Mouse (Mus musculus): Measurements from ENCODE around the gene Castor2.

Gene Castor2

DNA sequence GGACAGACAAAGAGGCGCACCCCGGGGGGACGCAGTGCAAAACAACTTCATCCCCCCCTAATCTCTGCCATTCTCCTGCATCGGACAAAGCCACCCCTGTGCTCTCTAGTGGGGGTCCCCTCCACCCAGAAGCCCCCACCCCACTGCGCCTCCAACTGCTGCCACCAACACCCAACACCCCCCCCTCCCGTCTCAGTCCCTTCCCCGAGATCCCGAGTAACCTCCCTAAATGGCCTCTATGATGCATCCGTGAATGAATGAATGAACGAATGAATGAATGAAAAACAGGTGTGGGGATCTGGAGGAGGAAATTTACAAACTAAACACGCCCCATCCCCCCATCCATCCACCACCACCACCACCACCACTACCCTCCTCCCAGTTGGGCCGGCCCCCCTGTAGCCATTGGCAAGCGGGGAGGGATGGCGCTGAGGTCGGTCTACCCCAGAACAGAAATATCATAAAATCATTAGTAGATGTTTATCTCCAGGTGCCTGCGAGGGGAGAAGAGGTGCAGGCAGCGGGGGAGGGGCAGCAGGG lies 791 bp downstream of the Castor2 start:
- in situ Hi-C loops (cut with MboI; ENCODE audit: low pct_unique_long_range_greater_than_20kb in 1 of 2, low sequenced_read_pairs in 2 of 2, unreplicated experiment in 1 of 2), result no loop called here

DNA sequence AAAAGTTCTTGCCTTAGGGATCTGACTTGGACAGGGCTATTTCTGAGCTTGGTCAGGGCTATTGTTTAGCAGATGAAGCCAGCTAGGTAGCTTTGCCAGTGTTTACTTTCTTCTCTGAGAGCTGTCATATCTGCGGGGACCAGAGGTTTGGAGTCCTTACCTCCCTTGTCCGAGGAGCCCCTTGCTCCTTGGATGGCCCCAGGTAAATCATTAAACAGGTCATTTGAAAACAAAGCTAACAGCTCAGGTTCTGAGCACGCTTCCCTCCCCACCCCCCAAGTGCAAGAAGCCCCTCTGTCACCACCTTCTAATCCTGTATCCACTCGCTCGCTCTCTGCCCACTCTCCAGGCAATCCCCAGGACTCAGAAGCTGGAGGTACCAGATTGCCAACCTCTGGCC lies 1.8 kb downstream of the Castor2 start:
- in situ Hi-C loops (cut with MboI; ENCODE audit: low pct_unique_long_range_greater_than_20kb in 1 of 2, low sequenced_read_pairs in 2 of 2, unreplicated experiment in 1 of 2), result no loop called here

DNA sequence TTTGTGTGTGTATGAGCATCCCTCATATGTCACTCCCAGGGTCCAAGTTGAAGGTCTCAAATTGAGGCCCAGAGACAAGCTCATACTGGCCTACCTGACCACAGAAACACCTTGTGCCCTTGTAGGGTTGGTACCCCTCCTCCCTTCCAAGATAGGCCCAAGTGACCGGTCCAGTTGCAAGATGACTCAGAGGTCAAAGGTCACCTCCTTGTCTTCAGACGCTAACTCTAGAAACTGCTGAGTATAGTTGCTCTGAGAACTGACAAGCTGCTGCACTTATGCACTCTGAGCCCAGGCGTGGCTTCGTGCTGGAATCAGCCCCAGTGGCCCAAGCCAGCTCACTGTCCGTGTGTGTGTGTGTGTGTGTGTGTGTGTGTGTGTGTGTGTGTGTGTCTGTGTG lies 2.4 kb downstream of the Castor2 start:
- in situ Hi-C loops (cut with MboI; ENCODE audit: low pct_unique_long_range_greater_than_20kb in 1 of 2, low sequenced_read_pairs in 2 of 2, unreplicated experiment in 1 of 2), result no loop called here

DNA sequence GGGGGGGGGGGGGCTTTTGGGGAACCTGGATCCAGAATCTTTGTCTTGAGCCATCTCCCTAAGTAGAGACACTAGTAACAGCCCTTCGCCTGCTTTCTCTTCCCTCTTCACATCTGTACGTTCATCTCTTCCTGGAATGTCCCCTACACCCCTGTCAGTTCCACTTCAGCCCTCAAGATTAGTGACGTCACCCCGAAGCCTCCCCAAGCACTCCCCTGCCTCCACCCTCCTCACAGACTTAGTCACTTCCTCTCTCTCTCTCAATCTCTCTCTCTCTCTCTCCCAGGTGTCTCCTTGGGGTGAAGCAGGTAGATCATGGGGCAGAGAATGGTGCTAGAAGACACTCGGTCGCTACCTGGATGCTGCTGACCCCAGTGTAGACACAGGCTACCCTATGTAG lies 3.2 kb downstream of the Castor2 start:
- in situ Hi-C loops (cut with MboI; ENCODE audit: low pct_unique_long_range_greater_than_20kb in 1 of 2, low sequenced_read_pairs in 2 of 2, unreplicated experiment in 1 of 2), result no loop called here

DNA sequence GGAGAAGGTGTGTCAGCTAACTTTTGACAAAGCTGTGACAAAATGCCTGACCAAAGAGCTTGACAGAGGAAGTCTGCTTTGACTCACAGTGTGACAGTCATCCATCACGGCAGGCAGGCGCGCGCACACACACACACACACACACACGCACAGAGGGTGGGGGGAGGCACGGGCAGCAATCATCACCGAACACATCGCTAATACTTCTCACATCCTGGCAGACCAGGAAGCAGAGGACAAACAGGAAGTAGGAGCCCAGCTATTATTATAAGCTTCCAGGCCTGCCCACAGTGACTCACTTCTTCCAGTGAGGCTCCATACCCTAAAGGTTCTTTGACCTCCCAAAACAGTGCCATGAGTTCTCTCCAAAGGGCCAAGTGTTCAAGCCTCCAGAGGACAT lies 6.3 kb downstream of the Castor2 start:
- in situ Hi-C loops (cut with MboI; ENCODE audit: low pct_unique_long_range_greater_than_20kb in 1 of 2, low sequenced_read_pairs in 2 of 2, unreplicated experiment in 1 of 2), result no loop called here

DNA sequence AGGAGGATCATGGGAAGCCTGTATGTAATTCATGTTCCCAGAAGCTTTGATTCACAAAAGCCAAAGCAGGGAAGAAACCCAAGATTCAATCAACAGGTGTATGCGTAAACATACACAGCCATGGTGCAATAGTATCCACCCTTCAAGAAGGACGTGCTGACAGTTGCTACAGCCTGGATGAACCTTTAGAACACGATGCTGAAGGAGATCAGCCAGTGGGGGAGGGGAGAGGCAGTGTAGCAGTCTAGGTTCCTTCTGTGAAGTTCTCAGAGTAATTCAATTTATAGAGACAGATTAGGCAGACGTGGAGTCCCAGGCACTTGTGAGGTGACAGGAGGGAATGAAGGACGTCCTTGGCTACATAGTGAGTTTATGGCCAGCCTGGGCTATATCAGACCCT lies 15.5 kb downstream of the Castor2 start:
- in situ Hi-C loops (cut with MboI; ENCODE audit: low pct_unique_long_range_greater_than_20kb in 1 of 2, low sequenced_read_pairs in 2 of 2, unreplicated experiment in 1 of 2), result no loop called here

DNA sequence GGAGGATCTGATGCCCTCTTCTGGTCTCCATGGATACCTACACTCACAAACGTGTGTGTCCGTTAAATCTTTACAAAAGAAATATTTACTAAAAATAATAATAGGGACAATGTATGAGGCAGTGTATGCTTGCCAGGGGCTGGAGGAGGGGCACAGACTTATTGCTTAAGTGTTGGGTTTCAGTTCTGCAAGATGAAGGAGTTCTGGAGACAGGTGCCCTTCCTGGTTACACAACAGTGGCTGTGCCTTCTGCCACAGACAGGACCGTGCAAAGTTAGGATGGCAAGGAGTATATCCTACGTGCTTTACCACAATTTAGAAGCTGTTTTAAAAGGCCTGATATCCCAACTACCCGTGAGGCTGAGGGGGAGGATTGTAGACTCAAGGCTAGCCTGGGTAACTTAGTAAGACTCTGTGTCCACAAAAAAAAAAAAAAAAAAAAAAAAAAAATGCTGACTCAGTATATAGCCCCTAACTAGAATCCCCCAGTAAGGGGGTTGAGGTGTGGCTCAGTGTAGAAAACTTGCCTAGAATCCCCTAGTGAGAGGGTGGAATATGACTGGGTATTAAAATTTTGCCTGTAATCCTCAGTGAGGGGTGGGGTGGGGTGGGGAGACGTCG lies 16.2 kb downstream of the Castor2 start:
- in situ Hi-C loops (cut with MboI; ENCODE audit: low pct_unique_long_range_greater_than_20kb in 1 of 2, low sequenced_read_pairs in 2 of 2, unreplicated experiment in 1 of 2), result no loop called here

DNA sequence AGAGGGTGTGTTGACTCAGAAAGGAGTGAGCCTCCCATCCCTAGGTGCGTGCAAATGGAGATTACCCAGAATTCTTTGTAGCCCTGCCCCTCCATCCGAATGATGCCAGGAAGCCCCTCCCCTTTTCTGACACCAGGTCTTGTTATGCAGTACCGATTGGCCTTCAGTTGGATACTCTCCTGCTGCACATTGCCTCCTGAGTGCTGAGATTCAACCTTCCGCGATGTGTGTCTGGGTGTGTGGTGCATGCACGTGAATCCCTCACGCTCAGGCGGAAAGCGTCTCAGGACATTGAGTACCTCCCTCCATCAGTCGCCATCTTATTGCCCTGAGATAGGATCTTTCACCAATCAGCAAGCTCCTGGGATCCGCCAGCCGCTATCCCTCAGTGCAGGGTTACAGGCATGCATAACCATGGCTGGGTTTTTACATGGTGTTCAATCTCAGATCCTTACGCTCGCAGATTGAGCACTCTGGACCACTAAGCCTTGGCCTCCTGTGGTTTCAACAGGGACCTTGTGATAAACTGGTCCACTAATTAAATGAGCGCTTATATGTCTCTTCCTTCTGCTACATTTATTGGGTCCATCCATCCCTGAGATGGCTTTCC lies 19.4 kb downstream of the Castor2 start:
- in situ Hi-C loops (cut with MboI; ENCODE audit: low pct_unique_long_range_greater_than_20kb in 1 of 2, low sequenced_read_pairs in 2 of 2, unreplicated experiment in 1 of 2), result no loop called here

DNA sequence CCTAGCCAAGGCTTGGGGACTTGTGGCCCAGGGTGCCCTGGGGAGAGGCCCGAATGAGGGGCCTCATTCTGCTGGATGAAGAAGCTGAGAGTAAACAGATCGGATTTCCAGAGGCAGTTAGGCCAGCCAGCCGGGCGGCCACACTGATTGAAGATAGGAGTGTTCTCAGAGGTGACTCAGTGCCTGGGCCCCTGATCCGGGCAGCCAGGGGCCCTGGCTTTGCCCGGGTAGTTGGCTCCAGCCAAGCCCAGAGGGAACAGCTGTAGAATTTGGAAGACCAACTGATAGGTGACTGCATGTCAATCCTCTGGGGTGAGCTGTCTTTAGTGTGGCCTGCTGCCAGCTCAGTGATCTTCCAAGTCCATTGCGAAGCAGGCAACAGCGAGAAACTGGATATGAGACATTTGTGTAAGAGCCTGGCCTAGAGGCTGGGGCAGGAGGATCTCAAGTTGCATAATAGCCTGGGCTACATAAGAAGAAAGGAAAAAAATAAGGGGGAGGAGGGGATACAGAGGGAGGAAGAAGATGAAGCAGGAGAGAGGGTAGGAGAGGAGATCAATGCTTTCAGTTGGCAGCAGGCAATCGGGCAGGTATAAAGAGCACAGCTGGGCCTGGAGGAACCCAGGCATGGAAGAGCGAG lies 20.1 kb downstream of the Castor2 start:
- in situ Hi-C loops (cut with MboI; ENCODE audit: low pct_unique_long_range_greater_than_20kb in 1 of 2, low sequenced_read_pairs in 2 of 2, unreplicated experiment in 1 of 2), result no loop called here

DNA sequence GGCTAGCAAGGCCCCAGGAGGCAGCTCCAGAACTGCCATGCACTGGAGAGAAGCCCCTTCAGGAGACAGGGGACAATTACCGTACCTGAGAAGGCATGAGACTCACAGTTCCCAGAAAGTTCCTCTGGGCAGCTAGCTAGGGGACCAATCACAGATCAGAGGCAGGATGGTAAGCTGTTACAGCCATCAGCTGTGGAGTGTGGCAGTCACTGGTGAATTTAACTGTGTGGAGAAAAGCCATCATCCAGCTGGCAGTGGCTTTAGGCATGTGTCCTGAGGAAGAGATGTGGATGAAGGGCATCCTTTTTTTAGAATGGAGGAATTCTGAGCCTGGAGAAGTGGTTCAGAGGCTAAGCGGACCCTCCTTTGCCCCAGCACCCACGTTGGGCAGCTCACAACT lies 20.6 kb downstream of the Castor2 start:
- in situ Hi-C loops (cut with MboI; ENCODE audit: low pct_unique_long_range_greater_than_20kb in 1 of 2, low sequenced_read_pairs in 2 of 2, unreplicated experiment in 1 of 2), result no loop called here

DNA sequence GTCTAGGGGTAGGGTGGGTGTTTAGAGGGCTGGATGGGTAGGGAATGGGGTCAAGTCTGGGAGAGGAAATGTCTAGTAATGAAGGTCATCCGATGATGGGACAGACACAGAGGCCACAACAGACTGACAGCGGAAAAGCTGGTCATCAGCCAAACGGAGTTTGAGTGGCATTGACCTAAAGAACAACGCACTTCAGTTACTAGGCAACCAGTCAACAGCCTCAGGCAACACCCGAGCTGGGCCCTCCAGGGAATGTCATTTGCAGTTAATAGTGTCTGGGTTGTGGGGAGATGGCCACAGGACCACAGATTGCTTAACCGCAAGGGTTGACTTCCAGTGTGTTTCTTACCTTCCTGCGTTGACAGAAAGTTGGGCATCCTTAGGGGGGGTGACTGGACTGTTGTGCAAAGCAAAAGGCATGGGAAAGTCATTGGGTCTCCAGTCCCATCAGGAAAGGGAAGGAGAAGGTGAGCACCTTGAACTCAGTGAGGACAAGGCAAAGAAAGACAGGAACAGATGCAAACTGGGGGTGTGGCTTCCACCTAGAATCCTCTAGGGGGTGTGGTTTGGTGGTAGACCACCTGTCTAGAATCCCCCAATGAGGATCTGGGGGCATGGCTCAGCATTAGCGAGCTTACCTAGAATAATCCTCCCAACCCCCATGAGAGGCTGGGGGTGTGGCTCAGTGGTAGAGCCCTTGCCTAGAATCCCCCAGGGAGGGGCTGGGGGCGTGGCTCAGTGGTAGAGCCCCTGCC lies 21.8 kb downstream of the Castor2 start:
- in situ Hi-C loops (cut with MboI; ENCODE audit: low pct_unique_long_range_greater_than_20kb in 1 of 2, low sequenced_read_pairs in 2 of 2, unreplicated experiment in 1 of 2), result no loop called here

DNA sequence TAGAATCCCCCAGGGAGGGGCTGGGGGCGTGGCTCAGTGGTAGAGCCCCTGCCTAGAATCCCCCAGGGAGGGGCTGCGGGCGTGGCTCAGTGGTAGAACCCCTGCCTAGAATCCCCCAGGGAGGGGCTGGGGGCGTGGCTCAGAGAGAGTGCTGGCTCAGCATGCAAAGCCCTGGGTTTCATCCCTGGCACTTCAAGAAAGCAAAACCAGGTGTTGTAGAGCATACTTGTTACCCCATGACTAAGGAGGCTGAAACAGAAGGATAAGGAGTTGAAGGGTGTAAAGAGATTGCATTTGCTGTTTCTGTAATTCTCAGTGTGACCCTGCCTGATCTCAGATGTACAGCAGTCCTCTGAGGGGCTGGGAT lies 22.4 kb downstream of the Castor2 start:
- in situ Hi-C loops (cut with MboI; ENCODE audit: low pct_unique_long_range_greater_than_20kb in 1 of 2, low sequenced_read_pairs in 2 of 2, unreplicated experiment in 1 of 2), result no loop called here

DNA sequence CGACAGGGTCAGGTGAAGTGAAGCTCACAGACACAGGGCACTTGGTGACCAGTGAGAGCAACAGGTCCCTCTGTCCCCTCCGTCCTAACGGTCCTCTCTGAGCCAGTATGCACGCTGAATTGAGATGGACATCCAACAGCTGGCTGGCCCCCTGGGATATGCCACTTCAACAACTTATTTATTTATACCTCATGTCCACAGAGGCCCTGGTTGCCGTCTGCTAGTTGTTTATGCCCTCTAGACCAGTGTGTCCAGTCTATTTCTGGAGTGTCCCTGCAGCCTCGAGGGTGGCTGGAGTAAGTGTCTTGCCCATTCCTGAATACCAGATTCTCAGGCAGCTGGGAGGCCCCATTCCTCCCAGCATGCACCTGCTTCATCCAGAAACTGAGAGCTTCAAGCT lies 24.3 kb downstream of the Castor2 start:
- in situ Hi-C loops (cut with MboI; ENCODE audit: low pct_unique_long_range_greater_than_20kb in 1 of 2, low sequenced_read_pairs in 2 of 2, unreplicated experiment in 1 of 2), result no loop called here

DNA sequence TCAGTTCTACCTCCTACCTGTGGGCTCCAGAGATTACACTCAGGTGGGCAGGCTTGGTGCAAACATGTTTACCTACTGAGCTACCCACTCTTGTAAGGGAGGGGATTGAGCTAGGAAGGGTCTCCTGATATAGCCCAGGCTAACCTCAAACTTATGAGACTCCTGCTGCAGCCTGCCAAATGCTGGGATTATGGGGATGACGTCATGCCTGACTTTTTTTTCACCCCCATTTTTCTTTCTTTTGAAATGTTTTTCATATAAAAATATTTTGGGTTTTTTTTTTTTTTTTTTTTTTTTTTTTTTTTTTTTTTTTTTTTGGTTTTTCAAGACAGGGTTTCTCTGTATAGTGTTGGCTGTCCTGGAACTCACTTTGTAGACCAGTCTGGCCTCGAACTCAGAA lies 26.7 kb downstream of the Castor2 start:
- in situ Hi-C loops (cut with MboI; ENCODE audit: low pct_unique_long_range_greater_than_20kb in 1 of 2, low sequenced_read_pairs in 2 of 2, unreplicated experiment in 1 of 2), result no loop called here

DNA sequence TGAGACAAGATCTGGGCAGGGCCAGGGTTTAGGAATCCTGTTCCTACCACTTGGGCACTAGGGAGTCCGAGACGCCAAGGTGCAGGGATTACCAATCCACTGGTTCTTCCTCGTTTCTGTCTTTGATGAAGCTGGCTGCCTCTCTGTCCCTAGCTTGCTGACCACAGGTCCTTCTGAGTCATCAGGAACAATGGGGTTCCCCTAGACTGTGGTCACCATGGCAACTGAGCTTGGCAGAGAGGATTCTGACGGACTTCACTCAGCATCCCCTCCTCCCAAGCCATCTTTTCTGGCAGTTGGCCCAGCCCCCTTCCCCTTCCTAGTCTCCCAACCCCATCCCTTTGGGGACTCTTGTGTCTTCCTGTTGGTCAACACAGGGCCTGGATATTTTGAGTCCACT lies 32.1 kb downstream of the Castor2 start:
- in situ Hi-C loops (cut with MboI; ENCODE audit: low pct_unique_long_range_greater_than_20kb in 1 of 2, low sequenced_read_pairs in 2 of 2, unreplicated experiment in 1 of 2), result no loop called here

DNA sequence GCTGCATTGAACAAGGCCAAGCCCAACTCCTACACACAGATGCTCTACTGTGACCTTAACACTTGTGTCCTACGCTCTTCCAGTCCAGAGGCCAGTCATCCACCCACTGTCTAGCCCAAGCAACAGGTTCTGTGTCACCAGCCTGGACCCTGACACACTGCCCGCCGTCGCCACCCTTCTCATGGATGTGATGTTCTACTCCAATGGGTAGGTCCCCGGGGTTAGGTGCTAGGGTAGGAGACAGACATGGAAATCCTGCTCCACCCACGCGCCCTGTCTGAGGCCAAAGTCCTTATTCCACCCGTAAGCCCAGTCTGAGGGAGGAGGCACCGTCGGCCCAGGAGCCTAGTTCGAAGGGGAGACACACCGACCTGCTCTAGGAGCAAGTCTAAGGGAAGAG lies 36.5 kb downstream of the Castor2 start:
- in situ Hi-C loops (cut with MboI; ENCODE audit: low pct_unique_long_range_greater_than_20kb in 1 of 2, low sequenced_read_pairs in 2 of 2, unreplicated experiment in 1 of 2), result no loop called here

DNA sequence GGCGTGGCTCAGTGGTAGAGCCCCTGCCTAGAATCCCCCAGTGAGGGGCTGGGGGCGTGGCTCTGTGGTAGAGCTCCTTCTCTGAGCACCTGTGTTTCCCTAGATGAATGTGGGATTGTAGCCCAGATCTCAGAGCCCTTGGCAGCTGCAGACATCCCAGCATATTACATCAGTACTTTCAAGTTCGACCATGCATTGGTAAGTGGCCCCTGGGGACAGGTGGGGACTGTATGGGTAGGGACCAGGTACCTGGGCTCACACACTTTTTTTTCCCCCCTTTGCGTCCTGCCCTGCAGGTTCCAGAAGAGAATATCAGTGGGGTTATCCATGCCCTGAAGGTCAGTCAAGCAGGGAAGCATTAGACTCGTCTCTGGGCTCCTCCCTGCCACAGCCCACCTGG lies 38.4 kb downstream of the Castor2 start:
- in situ Hi-C loops (cut with MboI; ENCODE audit: low pct_unique_long_range_greater_than_20kb in 1 of 2, low sequenced_read_pairs in 2 of 2, unreplicated experiment in 1 of 2), result no loop called here

DNA sequence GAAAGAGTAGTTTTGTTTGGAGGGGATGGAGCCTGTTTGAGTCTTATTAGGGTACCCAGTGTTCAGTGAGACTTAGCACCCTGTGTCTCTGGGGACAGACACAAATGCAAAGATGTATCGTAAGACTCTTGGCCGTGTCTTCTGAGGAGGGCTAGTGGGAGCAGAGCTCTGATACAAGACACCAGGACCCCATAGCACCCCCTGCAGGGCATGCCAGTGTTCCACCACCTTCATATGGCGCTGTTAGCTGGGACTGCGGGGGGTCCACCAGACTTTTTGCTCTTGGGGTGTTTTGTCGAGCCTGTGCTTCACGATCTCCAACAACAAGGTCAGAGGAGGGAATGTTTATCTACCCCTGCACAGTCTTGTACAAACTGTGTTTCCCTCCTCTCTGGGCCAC lies 39.9 kb downstream of the Castor2 start:
- in situ Hi-C loops (cut with MboI; ENCODE audit: low pct_unique_long_range_greater_than_20kb in 1 of 2, low sequenced_read_pairs in 2 of 2, unreplicated experiment in 1 of 2), result no loop called here

DNA sequence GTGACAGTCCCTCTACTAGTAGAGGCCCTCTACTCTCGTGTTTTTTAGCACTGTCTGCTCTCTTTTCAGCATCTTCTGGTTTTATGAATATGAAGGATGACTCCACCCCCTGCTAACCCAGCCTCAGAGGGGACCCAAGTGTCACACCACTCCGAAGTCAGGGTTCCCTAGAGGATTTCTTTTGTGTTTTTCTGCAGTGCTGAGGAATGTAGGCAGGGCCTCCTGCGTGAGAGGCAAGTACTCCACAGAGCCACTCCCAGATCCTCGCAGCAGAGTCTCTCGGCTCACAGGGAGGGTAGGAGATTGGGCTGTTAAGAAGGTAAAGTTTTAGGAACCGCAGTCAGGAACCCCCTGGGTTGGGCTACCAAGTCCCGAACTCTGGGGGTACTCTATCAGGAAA lies 41.7 kb downstream of the Castor2 start:
- in situ Hi-C loops (cut with MboI; ENCODE audit: low pct_unique_long_range_greater_than_20kb in 1 of 2, low sequenced_read_pairs in 2 of 2, unreplicated experiment in 1 of 2), result no loop called here

Data from mouse embryonic stem cell (cell line).